Comparison of ENCODE assay signal across 8 mouse cellular contexts in the genomic region with DNA sequence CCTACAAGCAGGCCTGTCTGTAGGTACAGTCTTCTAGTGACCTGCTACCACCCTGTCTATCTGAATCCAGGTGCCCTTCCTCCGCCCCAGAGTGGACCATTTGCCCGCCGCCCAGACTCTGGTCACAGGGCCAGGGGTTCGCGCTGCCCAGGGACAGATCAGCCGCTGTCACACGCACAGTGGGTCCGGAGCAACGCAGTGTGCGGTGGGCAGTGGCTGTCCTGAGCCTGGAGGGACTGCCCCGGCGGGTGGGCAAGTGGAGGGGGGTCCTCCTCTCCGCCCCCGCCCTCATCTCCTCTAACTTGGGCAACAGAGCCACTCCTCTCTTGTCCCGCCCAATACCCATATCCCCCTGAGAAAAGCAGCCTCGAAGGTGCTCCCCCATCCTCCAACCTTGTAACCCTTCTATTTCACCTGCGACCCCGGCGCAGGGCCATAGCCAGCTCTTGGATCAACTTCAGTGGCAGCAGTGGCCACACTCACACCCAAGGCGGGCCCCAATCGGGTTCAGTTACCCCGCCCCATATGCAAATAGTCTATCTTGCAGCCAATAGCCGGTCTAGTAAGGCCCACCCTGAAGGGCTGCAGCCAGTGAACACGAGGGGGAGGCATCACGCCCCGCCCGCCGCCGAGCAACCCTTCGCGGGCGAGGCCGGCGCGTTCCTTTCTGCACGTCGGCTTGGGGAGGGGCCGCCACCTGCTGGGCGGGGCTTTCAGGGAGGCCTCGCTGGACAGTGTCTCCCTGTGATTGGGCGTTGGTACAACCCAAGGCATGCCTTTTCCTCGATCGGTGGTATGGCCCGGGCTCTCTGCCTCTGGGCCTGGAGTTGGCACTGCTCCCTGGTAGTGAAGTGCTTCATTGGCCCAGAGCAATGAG. TPM values are rescaled to one million over a fixed set of nuclear protein-coding genes. Genes with fewer than 3 reads are reported as not detected.
A peak's percentile ranks its signal among the peaks of the same experiment; 100 is the strongest.
DNase-seq lines count a peak whose midpoint lies in the region; ATAC-seq and TF ChIP-seq lines count a peak whose summit lies in the region.

No protein-coding gene starts in this region.

- TF ChIP-seq POLR2A in MEL (IDR thresholded peaks at IDR 0.05; ENCODE audit: control insufficient read depth in 1 of 2, insufficient read depth in 1 of 2, low read depth in 1 of 2, low read length in 2 of 2, poor library complexity in 1 of 2) = peak in 1 of 2 experiments; percentile 55; a peak in 1 of 4 replicates
- TF ChIP-seq POLR2A in cerebellum, adult 2 months (IDR thresholded peaks at IDR 0.05; ENCODE audit: borderline replicate concordance, insufficient read depth, low read length) = no peak

- TF ChIP-seq CTCF in MEL (IDR thresholded peaks at IDR 0.05 in 2 of 3, conservative IDR thresholded peaks at IDR 0.05 in 1 of 3; ENCODE audit: control insufficient read depth in 1 of 3, insufficient read depth in 1 of 3, low read depth in 2 of 3, low read length in 3 of 3, poor library complexity in 1 of 3, severe bottlenecking in 1 of 3) = no peak
- no peak for TF ChIP-seq CTCF in cerebellum, adult 2 months (IDR thresholded peaks at IDR 0.05; ENCODE audit: borderline replicate concordance, insufficient read depth, low read depth, low read length)

- TF ChIP-seq EP300 in MEL (IDR thresholded peaks at IDR 0.05; ENCODE audit: low read depth in 1 of 2, low read length in 2 of 2) = no peak

- H3K79me2 ChIP-seq in MEL (ENCODE audit: control insufficient read depth, insufficient read depth, low read length, poor library complexity) = no peaks in the 10 kb centered on the region

- H3K9me3 ChIP-seq in MEL (replicated peaks; ENCODE audit: insufficient read depth, low read length) = no peaks in the 10 kb centered on the region
- no peaks in the 10 kb centered on the region for H3K9me3 ChIP-seq in lung, embryonic 16.5 days (ENCODE audit: control insufficient read depth, low read length)

- 6% methylated on average over 44 of the region's 44 CpGs for WGBS in cerebellum, adult 2 months
- WGBS in lung, embryonic 16.5 days = 5% methylated on average over 44 of the region's 44 CpGs

- DNase-seq in MEL (ENCODE audit: low read depth, low spot score) = peak; percentile 99
- peak; percentile 84 to 89 for DNase-seq in cerebellum, adult 2 months
- DNase-seq in forelimb bud, embryonic 11.5 days (ENCODE audit: low read depth, low spot score) = peak; percentile 96
- DNase-seq in layer of hippocampus, adult 9-10 months (ENCODE audit: low spot score) = peak; percentile 85
- peak; percentile 90 for DNase-seq in ovary, postnatal 10 days (ENCODE audit: low spot score)
- peak; percentile 88 for DNase-seq in thymus, postnatal 10 days (ENCODE audit: low spot score in 2 of 2)

- no peak overlapping the region for H3K27ac ChIP-seq in MEL (ENCODE audit: control insufficient read depth, low read depth, low read length)
- no peak overlapping the region for H3K27ac ChIP-seq in cerebellum, adult 2 months (ENCODE audit: insufficient read depth, low read length)
- H3K27ac ChIP-seq in lung, embryonic 16.5 days (ENCODE audit: low read length) = peak overlapping the region; percentile 95

- H3K27me3 ChIP-seq in MEL (ENCODE audit: control insufficient read depth in 1 of 2, insufficient read depth in 2 of 2, low read length in 2 of 2) = no peaks in the 10 kb centered on the region
- no peaks in the 10 kb centered on the region for H3K27me3 ChIP-seq in cerebellum, adult 2 months (ENCODE audit: control insufficient read depth, insufficient read depth, low read length)
- H3K27me3 ChIP-seq in lung, embryonic 16.5 days (ENCODE audit: control insufficient read depth, insufficient read depth, low read depth, low read length) = no peaks in the 10 kb centered on the region

- TF ChIP-seq RAD21 in MEL (IDR thresholded peaks at IDR 0.05; ENCODE audit: low read depth, low read length) = no peak

- peaks cover 0 to 6% of the 10 kb centered on the region in 2 experiments; a peak in 2 of 4 replicates for H3K36me3 ChIP-seq in MEL (ENCODE audit: control insufficient read depth in 1 of 2, insufficient read depth in 2 of 2, low read length in 2 of 2)
- H3K36me3 ChIP-seq in lung, embryonic 16.5 days (ENCODE audit: control insufficient read depth, insufficient read depth, low read length) = no peaks in the 10 kb centered on the region; the same call in 1 of the 2 replicates

- peak; percentile 94 to 95 for ATAC-seq in hematopoietic stem cell, adult 5-6 weeks (replicated peaks in 1 of 2; ENCODE audit: insufficient read depth in 1 of 2, low FRiP score in 2 of 2, low TSS enrichment in 1 of 2, low read depth in 1 of 2, poor library complexity in 2 of 2, severe bottlenecking in 2 of 2)
- ATAC-seq in lung, embryonic 16.5 days (ENCODE audit: low read depth) = peak; percentile 96

- H3K4me3 ChIP-seq in MEL (ENCODE audit: control insufficient read depth in 1 of 2, insufficient read depth in 1 of 2, low read depth in 2 of 2, low read length in 2 of 2) = peak overlapping the region; percentile 40 to 45
- peak overlapping the region; percentile 50 for H3K4me3 ChIP-seq in cerebellum, adult 2 months (replicated peaks; ENCODE audit: insufficient read depth, low read depth, low read length)
- peak overlapping the region; percentile 61 for H3K4me3 ChIP-seq in lung, embryonic 16.5 days (ENCODE audit: low read length)

- peak overlapping the region; percentile 94 for H3K4me2 ChIP-seq in lung, embryonic 16.5 days (ENCODE audit: low read depth, low read length)

- H3K4me1 ChIP-seq in MEL (ENCODE audit: control insufficient read depth in 1 of 2, insufficient read depth in 2 of 2, low read length in 2 of 2) = peaks cover 0 to 11% of the 10 kb centered on the region in 2 experiments; a peak in 3 of 4 replicates
- peaks cover 8% of the 10 kb centered on the region; the same call in 1 of the 2 replicates for H3K4me1 ChIP-seq in cerebellum, adult 2 months (ENCODE audit: control insufficient read depth, insufficient read depth, low read length)
- H3K4me1 ChIP-seq in lung, embryonic 16.5 days (replicated peaks; ENCODE audit: control insufficient read depth, insufficient read depth, low read length) = peaks cover 37% of the 10 kb centered on the region

- H3K9ac ChIP-seq in MEL (ENCODE audit: control insufficient read depth, low read depth, low read length, poor library complexity, severe bottlenecking) = peak overlapping the region; percentile 47
- peak overlapping the region; percentile 76 for H3K9ac ChIP-seq in lung, embryonic 16.5 days (ENCODE audit: low read length)

TF ChIP-seq in MEL, 35 proteins besides CTCF, POLR2A, EP300 and RAD21 (continues in another document):
- TF ChIP-seq TCF12 (IDR thresholded peaks at IDR 0.05; ENCODE audit: low read depth, low read length) (0 out of 2 replicates have a peak, but pooled peaks have one; percentile 7), GATA1 (IDR thresholded peaks at IDR 0.05; ENCODE audit: low read depth, low read length) (no peak), ZC3H11A (IDR thresholded peaks at IDR 0.05; ENCODE audit: low read depth, low read length) (no peak), USF2 (IDR thresholded peaks at IDR 0.05; ENCODE audit: borderline replicate concordance in 1 of 2, insufficient read depth in 1 of 2, low read depth in 1 of 2, low read length in 2 of 2) (no peak), MYC (IDR thresholded peaks at IDR 0.05; ENCODE audit: low read depth, low read length) (0 out of 2 replicates have a peak, but pooled peaks have one; percentile 39), HCFC1 (IDR thresholded peaks at IDR 0.05; ENCODE audit: low read depth, low read length) (peak; percentile 61), SIN3A (IDR thresholded peaks at IDR 0.05; ENCODE audit: low read length) (peak; percentile 72), NELFE (IDR thresholded peaks at IDR 0.05; ENCODE audit: low read depth, low read length) (peak; percentile 42; the same call in 1 of the 2 replicates), RCOR1 (IDR thresholded peaks at IDR 0.05; ENCODE audit: low read depth, low read length) (no peak)

RNA-seq across cellular contexts. Expression of gene Rassf7, which starts 5.8 kb away (rescaled TPM):
- 7.0 and 7.6 TPM in 2 replicates for total RNA-seq in MEL (2012; rRNA removed)
- 1 to 10 TPM in 1 of 2 experiments, not detected in 1; 9.5 TPM for polyA plus RNA-seq in MEL (2012; ENCODE audit: insufficient read depth in 1 of 2, insufficient read length in 2 of 2, low read depth in 1 of 2, low replicate concordance in 2 of 2, missing spikeins in 1 of 2)
- polyA plus RNA-seq in cerebellum, adult 2 months (2012; rRNA removed) = 5.5 TPM in 2 replicates
- 4.9 and 5.1 TPM in 2 replicates for total RNA-seq in hematopoietic stem cell, adult 5-6 weeks (2017)
- 69.4 and 86.6 TPM in 2 replicates for polyA plus RNA-seq in lung, embryonic 16.5 days (2015; fragmentation: Nextera tagmentation; extraction: Ambion mirVana)

RNA-seq across cellular contexts. Expression of gene Phrf1, which starts 7.1 kb away (rescaled TPM):
- total RNA-seq in MEL (2012; rRNA removed) = 65.0 and 66.1 TPM in 2 replicates
- 1,000 to 10,000 TPM in 1 of 2 experiments, 10 to 100 TPM in 1; 91.2 to 1,029 TPM for polyA plus RNA-seq in MEL (2012; ENCODE audit: insufficient read depth in 1 of 2, insufficient read length in 2 of 2, low read depth in 1 of 2, low replicate concordance in 2 of 2, missing spikeins in 1 of 2)
- polyA plus RNA-seq in cerebellum, adult 2 months (2012; rRNA removed) = 31.2 and 32.0 TPM in 2 replicates
- total RNA-seq in hematopoietic stem cell, adult 5-6 weeks (2017) = 52.5 and 77.3 TPM in 2 replicates
- 72.3 and 77.2 TPM in 2 replicates for polyA plus RNA-seq in lung, embryonic 16.5 days (2015; fragmentation: Nextera tagmentation; extraction: Ambion mirVana)

RNA-seq across cellular contexts. Expression of gene Lmntd2, which starts 7.6 kb away (rescaled TPM):
- not detected in 2 replicates for total RNA-seq in MEL (2012; rRNA removed)
- polyA plus RNA-seq in MEL (2012; ENCODE audit: insufficient read depth in 1 of 2, insufficient read length in 2 of 2, low read depth in 1 of 2, low replicate concordance in 2 of 2, missing spikeins in 1 of 2) = under 1 TPM in 1 of 2 experiments, not detected in 1; 0.43 TPM
- 0.19 and 0.26 TPM in 2 replicates for polyA plus RNA-seq in cerebellum, adult 2 months (2012; rRNA removed)
- total RNA-seq in hematopoietic stem cell, adult 5-6 weeks (2017) = 1.6 TPM in 1 of 2 replicates, not detected in the other
- polyA plus RNA-seq in lung, embryonic 16.5 days (2015; fragmentation: Nextera tagmentation; extraction: Ambion mirVana) = 1.3 and 1.4 TPM in 2 replicates

RNA-seq across cellular contexts. Expression of gene Lrrc56, which starts 27.5 kb away (rescaled TPM):
- total RNA-seq in MEL (2012; rRNA removed) = 1.0 and 1.6 TPM in 2 replicates
- polyA plus RNA-seq in MEL (2012; ENCODE audit: insufficient read depth in 1 of 2, insufficient read length in 2 of 2, low read depth in 1 of 2, low replicate concordance in 2 of 2, missing spikeins in 1 of 2) = 1 to 10 TPM in 1 of 2 experiments, not detected in 1; 5.5 TPM
- 5.6 and 6.3 TPM in 2 replicates for polyA plus RNA-seq in cerebellum, adult 2 months (2012; rRNA removed)
- total RNA-seq in hematopoietic stem cell, adult 5-6 weeks (2017) = 0.60 and 0.75 TPM in 2 replicates
- 8.6 and 8.9 TPM in 2 replicates for polyA plus RNA-seq in lung, embryonic 16.5 days (2015; fragmentation: Nextera tagmentation; extraction: Ambion mirVana)

RNA-seq across cellular contexts. Expression of gene Hras, which starts 27.7 kb away (rescaled TPM):
- 137 and 183 TPM in 2 replicates for total RNA-seq in MEL (2012; rRNA removed)
- 100 to 1,000 TPM in 1 of 2 experiments, not detected in 1; 149 TPM for polyA plus RNA-seq in MEL (2012; ENCODE audit: insufficient read depth in 1 of 2, insufficient read length in 2 of 2, low read depth in 1 of 2, low replicate concordance in 2 of 2, missing spikeins in 1 of 2)
- 169 and 186 TPM in 2 replicates for polyA plus RNA-seq in cerebellum, adult 2 months (2012; rRNA removed)
- 15.0 and 19.7 TPM in 2 replicates for total RNA-seq in hematopoietic stem cell, adult 5-6 weeks (2017)
- polyA plus RNA-seq in lung, embryonic 16.5 days (2015; fragmentation: Nextera tagmentation; extraction: Ambion mirVana) = 48.5 and 48.8 TPM in 2 replicates
